Mouse (Mus musculus) frontal cortex, adult 2 months (tissue): ENCODE results near the gene Gm3033. TPM values are rescaled to one million over a fixed set of nuclear protein-coding genes. Genes with fewer than 3 reads are reported as not detected.
"Not testable (repeated sequence)": the region's sequence is repeated elsewhere in the genome, so short reads cannot be mapped to it uniquely, and the experiment has no call there.

ENCODE experiments used
- DNase-seq, 2 experiments: peaks; one replicate each; pipeline ENCODE4 v3.0.0; 2022; ENCODE audit warnings: low spot score in 1 of 2; ENCODE audit errors: extremely low spot score in 1 of 2
- polyA plus RNA-seq: library from polyadenylated mRNA; depleted of rRNA; stranded (reverse); fragments of >200 nt; gene quantifications from 2 replicates; pipeline ENCODE4 v1.2.3, GENCODE M21; 2012; rRNA removed

Gene Gm3033
- not detected in 2 replicates for polyA plus RNA-seq

- not testable (repeated sequence) for DNase-seq
Measured at GRCm38 (mm10) chr14:3845945-3846344, at the start of gene Gm3033. Gene Gm3033, plus strand, starts transcription at chr14:3846245.

GRCm38 (mm10) chr14:3809774-3810173 is 36.3 kb upstream of the Gm3033 start, which contains the start of gene Gm3002:
Gene Gm3002, plus strand, starts transcription at chr14:3810074.
- DNase-seq: not testable (repeated sequence)

GRCm38 (mm10) chr14:3883872-3884271 is 37.8 kb downstream of the Gm3033 start, which contains the start of gene Gm2916:
Gene Gm2916, plus strand, starts transcription at chr14:3884172.
- DNase-seq: not testable (repeated sequence)

Other genes starting within 250 kb of the Gm3033 start
- not detected in 2 replicates for gene Gm3012, start 211.7 kb upstream of the Gm3033 start, polyA plus RNA-seq
- gene Gm3020, start 194.2 kb upstream of the Gm3033 start, polyA plus RNA-seq: 0.95 and 1.3 TPM in 2 replicates
- gene Gm3043, start 157.5 kb upstream of the Gm3033 start, polyA plus RNA-seq: not detected in 2 replicates
- 1.4 TPM in 2 replicates for gene Gm3002, start 36.2 kb upstream of the Gm3033 start, polyA plus RNA-seq
- gene Gm2916, start 37.9 kb downstream of the Gm3033 start, polyA plus RNA-seq: 0.29 and 0.30 TPM in 2 replicates
- not detected in 2 replicates for gene Gm3029, start 85.5 kb downstream of the Gm3033 start, polyA plus RNA-seq
- 0.18 and 0.44 TPM in 2 replicates for gene Gm3095, start 117.3 kb downstream of the Gm3033 start, polyA plus RNA-seq
- not detected in 2 replicates for gene Gm3099, start 152.1 kb downstream of the Gm3033 start, polyA plus RNA-seq
- 0.29 and 0.50 TPM in 2 replicates for gene Gm5796, start 177.7 kb downstream of the Gm3033 start, polyA plus RNA-seq
- not detected in 2 replicates for gene Gm3115, start 237.9 kb downstream of the Gm3033 start, polyA plus RNA-seq